Mouse (Mus musculus) heart, embryonic 10.5 days (tissue): ENCODE data around the gene Vmn1r56. TPM values are rescaled to one million over a fixed set of nuclear protein-coding genes. Genes with fewer than 3 reads are reported as not detected.
"Not testable (repeated sequence)": the region's sequence is repeated elsewhere in the genome, so short reads cannot be mapped to it uniquely, and the experiment has no call there.

Experiments used
- DNase-seq: peaks from one replicate; pipeline ENCODE4 v3.0.0-alpha.2; 2017; ENCODE audit warnings: low spot score
- H3K27ac ChIP-seq: fragments of 300-500 bp; sonication (generic); 2 replicates; pipeline ENCODE4 v1.5.1; 2016; ENCODE audit warnings: mild to moderate bottlenecking
- H3K27me3 ChIP-seq: fragments of 300-500 bp; sonication (generic); 2 replicates; pipeline ENCODE4 v1.6.1; 2016; ENCODE audit warnings: mild to moderate bottlenecking; ENCODE audit not compliant: poor library complexity, insufficient read depth, severe bottlenecking
- H3K36me3 ChIP-seq: fragments of 300-500 bp; sonication (generic); 2 replicates; pipeline ENCODE4 v1.6.1; 2016; ENCODE audit warnings: mild to moderate bottlenecking, moderate library complexity
- H3K4me1 ChIP-seq: fragments of 300-500 bp; sonication (generic); 2 replicates; pipeline ENCODE4 v1.6.1; 2016; ENCODE audit warnings: mild to moderate bottlenecking
- H3K4me3 ChIP-seq: fragments of 300-500 bp; sonication (generic); 2 replicates; pipeline ENCODE4 v1.5.1; 2016; ENCODE audit warnings: mild to moderate bottlenecking, moderate library complexity
- H3K9me3 ChIP-seq: fragments of 300-500 bp; sonication (generic); 2 replicates; pipeline ENCODE4 v1.6.1; 2016; ENCODE audit warnings: mild to moderate bottlenecking, moderate library complexity
- WGBS: fragments of 180-500 bp; shearing (Covaris S2); methylation state at CpG from one replicate; pipeline ENCODE4 v1.1.7; 2016; 5-methylcytosine and 5-hydroxymethylcytosine counted together
- polyA plus RNA-seq: library from polyadenylated mRNA; unstranded; fragments of >200 nt; fragmentation: Nextera tagmentation; extraction: Ambion mirVana; gene quantifications from 2 replicates; pipeline ENCODE4 v1.2.1, GENCODE M21; 2016

Vmn1r56 gene
- polyA plus RNA-seq, result not detected in 2 replicates

DNA sequence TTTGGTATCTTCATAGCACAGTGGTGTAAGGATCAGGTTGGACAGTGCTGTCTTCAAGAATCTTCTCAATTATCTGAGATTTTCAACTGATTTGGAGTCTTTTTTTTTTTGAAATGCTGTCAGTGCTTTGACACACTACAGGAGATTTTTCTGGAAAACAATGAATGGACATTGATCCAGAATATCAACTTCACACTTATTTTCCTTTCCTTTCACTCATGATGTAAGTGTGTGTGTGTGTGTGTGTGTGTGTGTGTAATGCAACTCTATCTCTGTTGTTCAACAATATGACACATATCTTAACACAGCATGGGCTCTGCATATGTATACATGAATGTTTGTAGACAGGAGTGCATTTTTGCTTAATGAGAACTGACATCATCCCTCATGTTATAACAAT is at the start of gene Vmn1r56:
Vmn1r56 (minus strand) TSS at position 101 of the 400 bp plus-strand sequence.
- H3K27me3 ChIP-seq, H3K27ac ChIP-seq, H3K9me3 ChIP-seq, H3K4me3 ChIP-seq, DNase-seq, H3K4me1 ChIP-seq, H3K36me3 ChIP-seq: not testable (repeated sequence)

DNA sequence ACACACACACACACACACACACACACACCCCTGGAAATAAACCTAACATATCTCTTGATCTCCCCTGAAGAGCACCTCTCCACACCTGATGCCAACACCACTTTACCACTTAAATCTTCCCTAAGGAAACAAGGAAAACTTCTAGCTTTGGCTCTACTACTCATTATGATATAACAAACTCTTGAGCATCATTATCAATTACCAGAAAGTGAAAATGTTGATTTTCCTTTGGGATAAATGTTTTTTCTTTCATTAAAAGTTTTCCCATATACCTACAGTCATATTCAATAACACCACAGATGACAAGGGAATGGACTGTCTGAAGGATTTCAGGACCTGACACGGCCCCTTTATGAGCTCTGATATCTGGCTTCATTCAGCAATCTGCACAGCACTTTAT is 21.6 kb upstream of the Vmn1r56 start, which contains the start of gene Vmn1r57:
Vmn1r57 (plus strand) TSS at position 301 of the 400 bp plus-strand sequence.
- not testable (repeated sequence) for H3K27me3 ChIP-seq, H3K9me3 ChIP-seq, DNase-seq, H3K36me3 ChIP-seq, H3K4me1 ChIP-seq, H3K27ac ChIP-seq, H3K4me3 ChIP-seq
- WGBS, result 45% methylated on average over 1 of the region's 1 CpGs

DNA sequence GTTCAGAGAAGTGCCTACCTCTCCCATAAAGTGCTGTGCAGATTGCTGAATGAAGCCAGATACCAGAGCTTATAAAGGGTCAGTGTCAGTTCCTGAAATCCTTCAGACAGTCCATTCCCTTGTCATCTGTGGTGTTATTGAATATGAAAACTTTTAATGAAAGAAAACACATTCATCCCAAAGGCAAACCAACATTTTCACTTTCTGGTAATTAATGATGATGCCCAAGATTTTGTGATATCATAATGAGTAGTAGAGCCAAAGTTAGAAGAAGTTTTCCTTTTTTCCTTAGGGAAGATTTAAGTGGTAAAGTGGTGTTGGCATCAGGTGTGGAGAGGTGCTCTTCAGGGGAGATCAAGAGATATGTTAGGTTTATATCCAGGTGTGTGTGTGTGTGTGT is 47.0 kb downstream of the Vmn1r56 start, which contains the start of gene Vmn1r55:
Vmn1r55 (minus strand) TSS at position 101 of the 400 bp plus-strand sequence.
- H3K27me3 ChIP-seq, H3K4me3 ChIP-seq, H3K4me1 ChIP-seq, DNase-seq, H3K36me3 ChIP-seq, H3K27ac ChIP-seq, H3K9me3 ChIP-seq: not testable (repeated sequence)

Other genes with a start within 250 kb of the Vmn1r56 start
- 1.8 and 2.3 TPM in 2 replicates for gene Sbk2, start 232.3 kb downstream of the Vmn1r56 start, polyA plus RNA-seq
- gene Sbk3, start 225.6 kb downstream of the Vmn1r56 start, polyA plus RNA-seq, result 0.39 and 0.43 TPM in 2 replicates
- gene Zfp579, start 200.6 kb downstream of the Vmn1r56 start, polyA plus RNA-seq, result 21.6 and 29.2 TPM in 2 replicates
- gene Zfp524, start 182.3 kb downstream of the Vmn1r56 start, polyA plus RNA-seq, result 10.0 and 11.4 TPM in 2 replicates
- gene Fiz1, start 182.1 kb downstream of the Vmn1r56 start, polyA plus RNA-seq, result 36.1 and 43.5 TPM in 2 replicates
- 0.72 TPM in 1 of 2 replicates, not detected in the other for gene Gm44973, start 181.3 kb downstream of the Vmn1r56 start, polyA plus RNA-seq
- gene Zfp865, start 176.4 kb downstream of the Vmn1r56 start, polyA plus RNA-seq, result 3.8 and 4.4 TPM in 2 replicates
- 1.4 and 4.7 TPM in 2 replicates for gene Ccdc106, start 176.2 kb downstream of the Vmn1r56 start, polyA plus RNA-seq
- gene 4632433K11Rik, start 162.6 kb downstream of the Vmn1r56 start, polyA plus RNA-seq, result not detected in 2 replicates
- 3.9 and 4.5 TPM in 2 replicates for gene Zfp784, start 158.3 kb downstream of the Vmn1r56 start, polyA plus RNA-seq
- gene Zfp580, start 145.2 kb downstream of the Vmn1r56 start, polyA plus RNA-seq, result 17.6 and 21.4 TPM in 2 replicates
- 107 and 121 TPM in 2 replicates for gene U2af2, start 134.6 kb downstream of the Vmn1r56 start, polyA plus RNA-seq
- gene Epn1, start 116.5 kb downstream of the Vmn1r56 start, polyA plus RNA-seq, result 53.8 and 57.3 TPM in 2 replicates
- gene Rfpl4, start 79.8 kb downstream of the Vmn1r56 start, polyA plus RNA-seq, result not detected in 2 replicates
- gene Rasl2-9, start 70.8 kb downstream of the Vmn1r56 start, polyA plus RNA-seq, result 0.88 and 1.9 TPM in 2 replicates
- not detected in 2 replicates for gene Vmn1r55, start 47.1 kb downstream of the Vmn1r56 start, polyA plus RNA-seq
- not detected in 2 replicates for gene Vmn1r57, start 21.7 kb upstream of the Vmn1r56 start, polyA plus RNA-seq
- not detected in 2 replicates for gene Gm5065, start 153.8 kb upstream of the Vmn1r56 start, polyA plus RNA-seq
- gene Nlrp2, start 154.3 kb upstream of the Vmn1r56 start, polyA plus RNA-seq, result not detected in 2 replicates
- not detected in 2 replicates for gene Vmn1r58, start 216.6 kb upstream of the Vmn1r56 start, polyA plus RNA-seq